Mouse (Mus musculus): ENCODE measurements around the gene Ltv1. TPM values are rescaled to one million over a fixed set of nuclear protein-coding genes. Genes with fewer than 3 reads are reported as not detected.

The Ltv1 gene
- total RNA-seq (2021): 10 to 100 TPM; 26.3 to 28.8 TPM
- long read RNA-seq, experiment 1, transcript Ltv1-201 (11 exons, 2,297 nt): major isoform, 37 of 40 reads
- long read RNA-seq, experiment 1, partial matches to known transcripts: 2 of 40 reads
- long read RNA-seq, experiment 1, other reads (novel, unspliced or antisense): 1 of 40 reads
- long read RNA-seq, experiment 2, transcript Ltv1-201 (11 exons, 2,297 nt): major isoform, 32 of 38 reads
- long read RNA-seq, experiment 2, partial matches to known transcripts: 1 of 38 reads
- long read RNA-seq, experiment 2, other reads (novel, unspliced or antisense): 5 of 38 reads

GRCm38 (mm10) chr10:13192731-13193351 lies at the start of gene Ltv1:
Gene Ltv1 (minus strand): TSS chr10:13193168.
- peak; percentile 97 for DNase-seq

DNA sequence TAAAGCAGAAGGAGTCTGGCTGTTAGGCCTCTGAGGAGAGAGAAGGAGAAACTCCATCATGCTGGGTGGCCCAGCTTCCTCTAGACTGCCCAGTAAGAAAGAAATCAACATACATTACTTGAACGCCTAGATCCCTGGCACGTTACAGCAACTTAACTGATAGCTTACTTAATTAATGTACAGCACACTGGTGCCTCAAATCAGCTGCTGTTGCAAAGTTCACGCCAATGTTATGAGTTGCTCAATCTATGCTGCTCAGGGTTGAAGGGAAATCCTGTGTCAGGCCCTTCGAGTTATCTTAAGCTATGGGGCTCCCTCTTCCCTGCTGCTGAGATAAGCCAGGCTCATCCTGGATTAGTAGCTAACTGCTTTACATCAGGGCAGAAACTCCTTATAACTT lies 47.5 kb upstream of the Ltv1 start:
- DNase-seq: no peak

GRCm38 (mm10) chr10:13238188-13238587 lies 45.2 kb upstream of the Ltv1 start:
- DNase-seq: no peak

DNA sequence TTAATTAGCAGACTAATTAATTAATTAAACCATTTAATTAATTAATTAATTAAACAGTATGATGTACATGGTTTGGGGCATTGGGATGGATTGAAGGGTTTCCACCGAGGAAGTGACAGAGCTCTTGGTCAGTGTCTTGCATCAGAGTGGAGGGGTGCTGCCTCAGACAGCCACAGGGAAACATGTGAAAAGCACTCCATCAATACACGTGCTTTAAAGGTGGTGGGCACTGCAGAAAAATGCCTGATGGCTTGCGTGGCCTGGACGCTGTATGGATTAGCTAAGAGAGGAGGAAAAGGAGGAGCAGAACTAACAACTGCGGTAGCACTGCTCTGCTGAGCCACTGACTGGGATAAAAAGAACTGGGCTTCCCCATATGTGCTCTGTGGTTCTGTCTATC lies 43.9 kb upstream of the Ltv1 start:
- no peak for DNase-seq

GRCm38 (mm10) chr10:13234503-13234902 lies 41.5 kb upstream of the Ltv1 start:
- no peak for DNase-seq

- no peak for DNase-seq
Measured at GRCm38 (mm10) chr10:13233941-13234340, 41.0 kb upstream of the Ltv1 start.

DNA sequence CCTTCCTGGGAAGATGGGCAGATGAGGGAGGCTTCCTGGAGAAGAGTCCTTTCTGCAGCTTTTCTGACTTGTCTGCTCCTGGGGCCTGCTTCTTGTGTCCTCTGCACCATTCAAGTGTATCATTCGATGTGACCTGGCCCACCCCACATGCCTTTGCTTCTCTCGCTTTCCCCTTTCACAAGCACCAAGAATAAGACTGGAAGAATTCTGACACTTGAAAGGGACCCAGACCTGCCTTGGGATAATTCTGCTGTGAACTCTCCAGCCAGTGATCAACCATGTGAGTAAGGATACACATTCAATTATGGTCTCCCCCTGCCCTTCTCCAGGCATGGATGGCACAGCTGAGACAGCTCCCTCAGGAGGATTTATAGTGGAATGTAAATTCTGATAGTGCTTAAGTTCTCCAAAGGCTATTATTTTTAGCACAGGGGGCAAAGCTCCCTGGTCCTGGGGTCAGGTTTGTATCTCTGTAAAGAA lies 40.2 kb upstream of the Ltv1 start:
- no peak for DNase-seq

DNA sequence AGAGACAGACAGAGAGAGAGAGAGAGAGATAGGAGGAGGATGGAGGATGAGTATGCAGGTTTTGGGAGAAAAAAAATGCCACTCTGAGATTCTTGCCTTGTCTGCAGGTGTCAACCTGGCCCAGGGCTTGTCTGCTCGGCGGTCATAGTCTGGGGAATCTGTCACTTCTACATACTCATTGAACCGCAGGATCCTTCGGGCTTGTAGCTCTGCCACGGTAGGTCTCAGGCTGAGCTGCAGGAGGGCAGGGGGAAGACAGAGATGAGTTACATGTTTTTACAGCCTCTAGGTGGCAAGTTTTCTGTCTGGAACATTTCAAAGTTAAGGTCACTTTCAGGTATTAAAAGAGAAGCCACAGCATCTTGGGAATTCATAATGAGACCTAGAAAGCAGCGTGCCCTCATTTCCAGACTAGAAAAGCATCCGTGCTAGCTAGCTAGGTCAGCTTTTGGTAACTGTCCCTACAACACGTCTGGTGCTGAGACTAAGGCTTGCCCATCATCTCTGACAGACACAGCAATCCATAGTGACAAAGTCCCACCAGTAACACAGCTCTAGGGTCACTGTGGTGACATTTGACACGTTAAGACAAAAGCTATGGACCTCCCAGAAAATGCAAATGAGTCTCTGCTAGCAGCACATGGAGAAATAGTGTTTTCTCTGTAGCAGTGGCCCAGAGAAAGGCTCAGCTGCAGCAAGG lies 39.6 kb upstream of the Ltv1 start:
- no peak for DNase-seq

- DNase-seq: no peak
Measured at GRCm38 (mm10) chr10:13230716-13231115, 37.7 kb upstream of the Ltv1 start.

DNA sequence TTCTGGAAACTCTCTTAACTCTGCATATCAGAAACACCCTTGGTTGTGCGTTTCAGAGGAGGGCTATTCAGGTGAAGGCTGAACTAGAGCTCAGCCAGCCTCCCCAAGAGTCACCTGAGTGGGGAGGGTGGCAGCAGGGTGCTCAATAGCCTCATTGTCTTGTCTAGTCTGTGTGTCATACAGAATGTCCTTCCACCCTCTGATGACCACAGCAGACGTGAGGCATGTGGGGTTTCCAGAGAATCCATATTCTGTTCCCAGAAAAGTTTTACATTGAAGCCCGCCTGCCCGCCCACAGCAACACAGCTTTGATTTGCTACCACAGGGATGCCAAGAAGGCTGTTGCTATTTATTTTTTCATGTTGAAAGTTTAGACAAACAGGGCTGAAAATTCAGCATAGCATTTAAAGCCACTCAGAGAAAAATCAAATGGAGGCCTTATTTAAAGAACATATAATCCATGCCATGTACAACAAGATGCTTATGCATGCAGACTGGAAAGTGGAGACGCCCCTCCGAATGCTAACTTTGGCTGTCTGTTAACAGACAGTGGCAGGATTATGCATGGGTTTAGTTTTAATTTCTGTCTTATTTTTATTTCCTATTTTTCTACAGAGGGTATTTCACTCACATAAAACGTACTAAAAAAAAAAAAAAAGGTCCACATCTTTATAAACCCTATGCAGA lies 32.6 kb upstream of the Ltv1 start:
- DNase-seq: no peak

DNA sequence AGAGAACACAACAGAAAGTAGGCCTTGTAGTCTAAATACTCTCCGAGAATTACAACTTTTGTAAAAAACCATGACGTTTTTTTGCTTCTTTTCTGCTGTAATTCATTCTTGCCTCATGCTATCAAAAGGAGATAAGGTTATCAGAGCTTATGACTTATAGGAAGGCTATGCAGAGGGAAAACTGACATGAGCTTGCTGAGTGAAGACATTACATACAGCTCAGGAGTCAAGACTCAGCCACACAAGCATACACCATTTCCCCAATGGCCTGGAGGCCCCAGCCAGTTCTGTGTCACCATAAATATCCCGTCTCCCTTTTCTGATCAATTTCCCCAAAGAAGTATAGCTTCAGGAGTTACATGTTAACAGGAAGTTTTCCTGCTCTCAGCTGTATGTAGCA lies 29.2 kb upstream of the Ltv1 start:
- no peak for DNase-seq

- DNase-seq: no peak
Measured at GRCm38 (mm10) chr10:13220061-13220460, 27.1 kb upstream of the Ltv1 start.

DNA sequence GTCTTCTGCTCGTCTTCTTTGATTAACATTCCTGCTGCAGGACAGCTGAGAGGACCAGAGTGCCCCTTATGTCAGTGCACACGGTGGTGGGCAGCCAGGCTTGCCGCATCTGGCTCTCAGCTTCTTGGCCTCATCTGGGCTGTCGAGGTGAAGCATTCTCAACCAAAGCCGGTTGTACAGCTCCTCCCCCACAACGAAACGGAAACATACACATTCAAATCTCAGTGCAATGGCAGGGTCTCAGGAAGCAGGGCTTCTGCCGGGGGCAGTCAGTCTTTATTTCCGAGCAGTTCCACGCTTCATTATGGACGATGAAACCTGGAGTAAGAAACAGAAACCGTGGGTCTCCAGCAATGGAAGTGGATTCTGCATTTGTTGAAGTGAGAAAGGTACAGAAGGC lies 21.0 kb upstream of the Ltv1 start:
- DNase-seq: no peak

- DNase-seq: no peak
Measured at GRCm38 (mm10) chr10:13212829-13213228, 19.9 kb upstream of the Ltv1 start.

GRCm38 (mm10) chr10:13212326-13212725 lies 19.4 kb upstream of the Ltv1 start:
- DNase-seq: no peak

DNA sequence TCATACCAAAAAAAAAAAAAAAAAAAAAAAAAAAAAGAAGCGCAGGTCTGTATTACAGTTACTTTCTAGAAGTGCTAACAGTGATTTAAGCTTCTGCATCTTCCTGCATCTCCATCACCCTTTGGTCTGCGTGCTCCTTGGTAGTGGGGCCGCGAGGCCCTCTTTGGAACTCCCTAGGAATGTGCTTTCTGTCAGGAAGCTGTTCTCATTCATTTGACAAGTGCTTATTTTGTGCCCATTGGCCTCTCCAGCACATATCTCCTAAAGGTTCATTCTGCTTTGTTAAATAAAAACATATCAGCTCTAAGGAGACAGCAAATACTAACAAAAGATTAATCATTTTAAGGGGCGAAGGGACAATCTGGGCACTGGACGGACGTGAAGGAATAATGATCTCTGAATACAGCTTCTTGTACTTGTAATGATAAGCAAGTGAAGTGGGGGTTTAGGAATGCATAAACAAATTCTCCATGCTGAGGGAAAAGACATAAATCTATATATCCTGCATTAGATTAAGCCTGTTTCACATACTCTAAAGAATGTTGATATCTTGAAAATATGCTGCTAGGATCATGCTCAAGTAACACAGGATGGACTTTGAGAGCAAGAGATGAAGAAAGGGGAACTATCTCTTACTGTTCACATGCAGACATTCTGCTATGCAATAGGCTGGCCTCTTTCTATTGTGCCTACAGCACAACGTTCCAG lies 17.1 kb upstream of the Ltv1 start:
- no peak for DNase-seq

DNA sequence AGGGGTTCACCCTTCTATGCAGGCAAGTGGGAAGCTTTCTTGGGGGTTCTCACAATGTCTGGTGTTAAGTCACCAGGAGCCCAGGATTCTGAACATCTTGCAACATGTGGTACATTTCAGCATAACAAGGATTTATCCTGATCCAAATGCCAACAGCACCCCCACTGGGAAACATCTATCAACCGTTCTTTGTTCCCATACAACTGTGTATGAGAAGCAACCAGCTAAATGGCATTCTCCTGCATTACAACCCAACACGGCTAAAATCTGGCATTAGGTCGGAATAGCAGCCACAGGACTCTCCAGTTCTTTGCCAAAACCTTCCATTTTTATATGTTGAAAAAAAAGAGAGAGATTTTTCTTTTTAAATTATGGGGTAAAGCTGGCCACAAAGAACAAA lies 16.5 kb upstream of the Ltv1 start:
- DNase-seq: no peak

GRCm38 (mm10) chr10:13209061-13209460 lies 16.1 kb upstream of the Ltv1 start:
- no peak for DNase-seq

DNA sequence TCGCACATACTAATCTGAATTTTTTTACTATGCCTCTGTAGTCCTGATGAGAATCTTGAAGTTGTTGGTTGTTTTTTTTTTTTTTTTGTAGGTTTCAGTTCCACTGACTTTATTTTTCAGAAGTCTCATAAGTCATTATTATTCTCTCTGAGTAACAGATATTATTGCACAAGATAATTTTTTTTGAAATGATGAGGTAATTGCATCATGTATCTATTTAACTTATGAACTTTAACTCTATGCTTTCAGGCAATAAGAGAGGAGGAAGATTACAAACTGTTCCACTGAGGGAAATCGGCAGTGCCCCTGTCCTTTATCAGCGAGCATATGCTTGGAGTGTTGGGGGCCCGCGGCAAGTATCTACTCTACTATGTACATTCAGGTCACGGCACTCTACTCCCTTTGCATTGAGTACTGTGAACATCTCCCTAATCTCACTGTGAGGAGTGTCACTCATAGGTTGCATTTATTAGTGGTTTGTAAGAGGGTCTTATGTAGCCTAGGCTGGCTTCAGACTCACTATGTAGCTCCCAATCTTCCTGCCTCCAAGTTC lies 8.8 kb upstream of the Ltv1 start:
- DNase-seq: no peak

- DNase-seq: no peak
Measured at GRCm38 (mm10) chr10:13200862-13201261, 7.9 kb upstream of the Ltv1 start.

GRCm38 (mm10) chr10:13199234-13199633 lies 6.3 kb upstream of the Ltv1 start:
- no peak for DNase-seq
